Mouse (Mus musculus) liver, adult (tissue): ENCODE measurements around the gene Klf12.

Experiments used
- GATA4 ChIP-seq: IDR thresholded peaks from 2 replicates; pipeline ENCODE4 v1.6.1; 2014; ENCODE audit warnings: mild to moderate bottlenecking, low read length; ENCODE audit not compliant: insufficient replicate concordance

The Klf12 gene

DNA sequence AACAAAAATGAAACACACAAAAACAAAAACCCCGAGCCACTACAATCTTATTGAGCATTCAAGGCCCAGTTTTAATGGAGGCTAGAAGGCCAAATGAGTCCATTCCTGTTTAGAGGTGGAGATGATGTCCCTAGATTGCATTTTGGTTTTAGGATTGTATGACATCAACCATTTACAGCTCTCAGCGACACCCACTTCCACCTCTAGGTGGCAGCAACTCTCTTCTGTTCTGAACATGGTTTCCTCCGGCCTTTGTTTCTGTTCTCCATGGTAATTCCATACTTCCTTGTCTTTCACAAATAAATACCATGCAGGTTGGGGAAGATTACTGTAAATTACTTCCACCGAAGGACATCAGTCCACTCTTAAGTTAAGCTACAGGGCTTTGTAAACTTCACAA is 352.6 kb downstream of the Klf12 start:
- no peak for TF ChIP-seq GATA4

GRCm38 (mm10) chr14:99911912-99912311 is 372.6 kb downstream of the Klf12 start:
- TF ChIP-seq GATA4: no peak

DNA sequence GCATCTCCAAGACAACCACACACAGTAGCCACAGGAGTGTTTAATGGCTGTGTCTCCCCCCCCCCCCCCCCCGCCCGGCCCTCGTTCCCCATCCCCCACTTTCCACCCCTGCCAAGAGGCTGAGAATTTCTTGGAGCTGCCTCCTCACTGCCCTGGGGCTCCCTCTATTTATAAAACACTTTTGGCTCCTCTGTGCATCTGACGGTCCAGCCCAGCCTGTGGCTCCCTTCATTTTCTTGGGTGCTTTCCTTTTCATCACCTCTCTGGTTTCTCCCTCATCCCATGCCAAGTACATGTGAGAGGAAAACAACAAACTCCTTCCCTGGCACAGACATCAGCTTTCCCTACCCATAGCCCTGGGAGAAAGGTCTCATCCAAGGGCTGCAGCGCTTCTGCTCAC is 373.6 kb downstream of the Klf12 start:
- TF ChIP-seq GATA4: no peak

DNA sequence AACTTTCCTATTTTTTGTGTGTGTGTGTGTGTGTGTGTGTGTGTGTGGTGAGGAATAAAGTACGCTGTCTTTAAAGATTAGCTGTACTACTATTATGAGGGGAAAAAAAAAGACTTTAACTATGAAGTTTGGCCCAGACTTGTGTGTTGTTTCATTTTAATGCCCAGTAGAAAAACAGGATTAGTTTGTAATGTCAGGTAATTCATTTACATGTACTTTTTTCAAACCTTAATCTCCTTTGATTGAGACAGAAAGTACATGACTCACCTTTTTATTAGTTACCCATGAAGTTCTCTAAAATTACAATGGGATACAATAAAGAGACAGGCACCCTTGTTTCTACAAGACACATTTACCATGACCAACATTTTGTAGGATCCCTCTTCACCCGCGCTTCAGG is 383.6 kb downstream of the Klf12 start:
- TF ChIP-seq GATA4: no peak

GRCm38 (mm10) chr14:99898861-99899260 is 385.6 kb downstream of the Klf12 start:
- no peak for TF ChIP-seq GATA4

DNA sequence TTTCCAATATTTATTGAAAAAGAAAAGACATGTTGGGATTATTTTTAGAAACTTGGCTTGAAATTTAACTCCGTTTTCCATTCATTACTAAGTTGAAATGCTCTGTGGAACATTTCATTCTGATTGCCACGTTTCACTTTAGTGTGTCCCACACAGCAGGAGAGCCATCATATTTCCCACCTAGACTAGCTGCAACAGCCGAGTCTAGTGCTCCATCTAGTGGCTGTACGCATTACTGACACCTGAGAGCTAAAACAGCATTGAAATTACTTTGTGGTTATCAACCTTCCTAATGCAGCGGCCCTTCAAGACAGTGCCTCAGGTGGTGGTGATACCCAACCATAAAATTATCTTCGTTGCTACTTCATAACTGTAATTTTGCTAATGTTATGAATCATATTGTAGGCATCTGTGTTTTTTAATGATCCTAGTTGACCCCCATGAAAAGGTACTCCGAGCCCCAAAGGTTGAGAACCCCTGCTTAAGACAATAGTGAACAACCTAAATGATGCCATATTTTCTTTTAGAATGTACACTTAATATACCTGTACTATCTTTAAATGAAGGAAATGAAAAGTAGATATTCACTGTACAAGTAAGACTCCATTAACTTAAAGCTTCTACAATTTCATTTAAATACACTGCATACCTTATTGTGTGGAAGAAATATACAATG is 389.6 kb downstream of the Klf12 start:
- TF ChIP-seq GATA4: no peak

DNA sequence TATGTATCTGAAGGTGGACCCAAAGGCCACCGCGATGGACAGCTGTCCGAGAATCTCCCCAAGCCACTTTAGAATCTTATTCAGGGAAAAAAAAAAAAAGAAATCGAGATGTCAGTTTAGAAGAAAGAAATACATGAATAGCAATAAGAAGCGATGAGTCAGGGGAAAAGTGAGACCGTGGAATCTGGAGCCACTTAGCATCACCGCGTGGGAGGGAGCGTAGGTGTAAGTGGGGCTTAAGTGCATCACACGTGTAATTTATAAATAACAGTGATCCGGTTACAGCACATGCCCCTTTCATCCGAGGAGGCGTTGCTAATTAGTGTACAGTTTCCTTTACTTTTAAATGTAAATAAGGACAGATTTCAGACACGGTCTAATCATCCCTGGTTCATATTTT is 390.4 kb downstream of the Klf12 start:
- TF ChIP-seq GATA4: no peak

GRCm38 (mm10) chr14:99886503-99886902 is 398.0 kb downstream of the Klf12 start:
- no peak for TF ChIP-seq GATA4

GRCm38 (mm10) chr14:99885562-99885961 is 398.9 kb downstream of the Klf12 start:
- TF ChIP-seq GATA4: no peak

DNA sequence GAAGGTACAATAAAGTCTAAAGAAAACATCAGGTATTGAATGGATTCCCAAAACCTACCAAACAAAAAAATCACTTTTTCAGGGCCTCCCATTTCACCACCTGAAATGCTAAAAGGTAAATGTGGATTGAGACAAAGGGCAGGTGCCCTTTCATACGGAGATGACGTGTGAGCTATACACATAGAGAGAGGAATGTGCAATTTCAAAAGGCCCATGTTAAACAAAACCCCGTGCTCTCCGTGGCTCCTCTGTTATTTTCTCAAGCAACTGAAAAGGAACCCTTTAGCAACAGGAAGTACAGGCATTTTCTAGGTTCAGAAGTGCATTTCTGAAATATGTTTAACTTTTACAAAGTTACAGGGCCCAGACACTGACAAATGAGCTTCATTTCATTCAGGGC is 399.4 kb downstream of the Klf12 start:
- TF ChIP-seq GATA4: no peak

- TF ChIP-seq GATA4: no peak
Observed at GRCm38 (mm10) chr14:99876791-99877578, 407.5 kb downstream of the Klf12 start.

DNA sequence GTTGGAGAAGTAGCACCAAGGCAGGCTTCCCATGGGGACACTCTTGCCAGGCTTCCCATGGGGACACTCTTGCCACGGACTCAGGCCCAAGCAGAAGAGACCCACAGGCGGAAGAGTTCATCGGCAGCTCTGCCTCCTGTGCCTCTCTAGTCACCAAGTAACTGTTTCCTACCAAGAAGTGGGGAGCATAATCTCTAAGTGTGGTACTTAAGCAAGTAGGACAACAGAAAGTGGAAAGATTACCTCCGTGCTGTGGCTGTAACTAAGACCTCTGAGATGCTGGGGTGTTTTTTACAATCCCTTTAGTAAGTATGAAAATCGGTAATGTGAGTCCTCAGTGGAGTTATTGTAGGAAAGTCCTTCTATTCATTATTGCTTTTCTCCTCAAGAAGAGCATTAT is 410.8 kb downstream of the Klf12 start:
- TF ChIP-seq GATA4: no peak

GRCm38 (mm10) chr14:99856158-99857011 is 428.1 kb downstream of the Klf12 start:
- TF ChIP-seq GATA4: no peak

DNA sequence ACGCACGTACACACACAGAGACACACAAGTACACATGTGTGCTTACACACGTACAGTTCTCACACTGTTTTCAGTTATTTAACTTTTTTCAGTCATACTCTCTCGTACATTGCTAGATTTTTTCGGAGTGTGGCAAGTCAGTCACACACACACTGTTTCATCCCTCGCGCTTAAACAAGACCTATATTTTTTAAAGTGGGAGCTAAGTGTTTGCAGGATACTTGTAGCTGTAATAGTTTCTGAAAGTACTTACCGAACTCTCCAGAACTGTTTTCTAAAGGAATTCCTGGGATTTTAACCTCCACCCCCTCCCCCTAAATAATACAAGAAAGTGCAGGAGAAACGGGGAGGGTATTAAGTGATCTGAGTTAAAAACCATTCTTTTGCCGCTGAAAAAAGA is 434.1 kb downstream of the Klf12 start:
- no peak for TF ChIP-seq GATA4

DNA sequence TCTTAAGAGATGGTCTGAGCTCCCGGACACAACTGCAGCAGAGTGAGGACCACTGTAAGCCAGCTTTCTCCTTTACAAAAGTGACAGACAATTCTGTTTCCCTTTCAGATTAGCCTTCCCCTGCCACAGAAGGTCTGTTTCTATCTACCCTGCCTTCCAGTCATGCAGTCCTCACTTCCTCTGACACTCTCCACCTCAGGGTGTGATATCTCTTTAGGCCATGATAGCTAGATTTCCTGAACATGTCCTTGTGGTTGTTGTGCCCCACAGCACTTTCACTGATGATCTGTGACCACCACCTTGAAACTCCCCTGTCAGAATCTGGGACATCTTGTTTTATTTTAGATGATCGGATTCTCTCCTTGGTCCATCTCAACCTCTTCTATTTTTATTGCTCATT is 437.0 kb downstream of the Klf12 start:
- TF ChIP-seq GATA4: no peak

GRCm38 (mm10) chr14:99826713-99827112 is 457.8 kb downstream of the Klf12 start:
- TF ChIP-seq GATA4: no peak
